Mouse (Mus musculus) hindbrain, postnatal 0 days (tissue): ENCODE measurements at regions not wholly inside any gene's neighbourhood (a gene's known extent, or its start where the extent isn't known, plus 50 kb on each side); places are given as distances from the start of the nearest gene placed in this dataset.

Experiments used
- ATAC-seq: fragments of 200-750 bp; cut with Nextera tagmentation; 2 replicates; pipeline ENCODE4 v1.8.0; 2017; ENCODE audit warnings: mild to moderate bottlenecking, moderate TSS enrichment, moderate library complexity
- DNase-seq: peaks from one replicate; pipeline ENCODE4 v3.0.0-alpha.2; 2015; ENCODE audit warnings: low spot score
- H3K27ac ChIP-seq: fragments of 300-500 bp; sonication (generic); 2 replicates; pipeline ENCODE4 v1.5.1; 2014; ENCODE audit warnings: mild to moderate bottlenecking
- H3K27me3 ChIP-seq: fragments of 300-500 bp; sonication (generic); 2 replicates; pipeline ENCODE4 v1.6.1; 2014; ENCODE audit warnings: low read length, mixed read lengths; ENCODE audit not compliant: insufficient read depth
- H3K36me3 ChIP-seq: fragments of 300-500 bp; sonication (generic); 2 replicates; pipeline ENCODE4 v1.6.1; 2014; ENCODE audit warnings: low read length, mixed read lengths; ENCODE audit not compliant: insufficient read depth
- H3K4me1 ChIP-seq: fragments of 300-500 bp; sonication (generic); 2 replicates; pipeline ENCODE4 v1.6.1; 2014; ENCODE audit warnings: antibody characterized with exemption, low read length, mixed read lengths; ENCODE audit not compliant: insufficient read depth
- H3K4me2 ChIP-seq: fragments of 300-500 bp; sonication (generic); 2 replicates; pipeline ENCODE4 v1.6.1; 2014; ENCODE audit warnings: low read depth, mild to moderate bottlenecking, low read length, moderate library complexity, mixed read lengths
- H3K4me3 ChIP-seq: fragments of 300-500 bp; sonication (generic); 2 replicates; pipeline ENCODE4 v1.5.1; 2014; ENCODE audit warnings: low read length
- H3K9ac ChIP-seq: fragments of 300-500 bp; sonication (generic); replicated peaks from 2 replicates; pipeline ENCODE4 v1.6.1; 2014; ENCODE audit warnings: mild to moderate bottlenecking, low read length, moderate library complexity, mixed read lengths
- H3K9me3 ChIP-seq: fragments of 300-500 bp; sonication (generic); 2 replicates; pipeline ENCODE4 v1.6.1; 2016; ENCODE audit warnings: low read length, mixed read lengths
- CTCF ChIP-seq: IDR thresholded peaks from 2 replicates; pipeline ENCODE4 v1.5.1; 2016; ENCODE audit warnings: antibody characterized with exemption, control low read depth, low read depth
- WGBS: fragments of 180-500 bp; shearing (Covaris S2); extraction: QIAGEN DNeasy Blood & Tissue Kit; methylation state at CpG from one replicate; pipeline ENCODE4 v1.1.7; 2014; 5-methylcytosine and 5-hydroxymethylcytosine counted together

- DNase-seq: no peak
- no peak overlapping the region for H3K27ac ChIP-seq
- H3K9me3 ChIP-seq: no peaks in the 10 kb centered on the region
- H3K36me3 ChIP-seq: no peaks in the 10 kb centered on the region
- H3K4me2 ChIP-seq: no peak overlapping the region
- no peak for ATAC-seq
- no peak for TF ChIP-seq CTCF
- H3K4me1 ChIP-seq: no peaks in the 10 kb centered on the region
- WGBS: 88% methylated on average over 5 of the region's 5 CpGs
- no peak overlapping the region for H3K4me3 ChIP-seq
- H3K27me3 ChIP-seq: no peaks in the 10 kb centered on the region
- no peak overlapping the region for H3K9ac ChIP-seq
These were observed 100.1 kb upstream of the Tnp1 start for GRCm38 (mm10) chr1:73115854-73116253.

- Histone ChIP-seq H3K4me2 (no peak overlapping the region), H3K36me3 (no peaks in the 10 kb centered on the region), H3K4me1 (no peaks in the 10 kb centered on the region), H3K4me3 (no peak overlapping the region), H3K9ac (no peak overlapping the region), H3K27ac (no peak overlapping the region), H3K9me3 (no peaks in the 10 kb centered on the region), H3K27me3 (no peaks in the 10 kb centered on the region)
- 89% methylated on average over 6 of the region's 6 CpGs for WGBS
- DNase-seq: no peak
- ATAC-seq: no peak
- no peak for TF ChIP-seq CTCF
These were observed 97.4 kb upstream of the Tnp1 start for GRCm38 (mm10) chr1:73113137-73113536.

- DNase-seq: no peak
- WGBS: 89% methylated on average over 3 of the region's 3 CpGs
- Histone ChIP-seq H3K27me3 (no peaks in the 10 kb centered on the region), H3K9ac (no peak overlapping the region), H3K9me3 (no peaks in the 10 kb centered on the region), H3K4me2 (no peak overlapping the region), H3K36me3 (no peaks in the 10 kb centered on the region), H3K4me3 (no peak overlapping the region), H3K4me1 (no peaks in the 10 kb centered on the region), H3K27ac (no peak overlapping the region)
- TF ChIP-seq CTCF: no peak
- ATAC-seq: no peak
These were observed 97.0 kb upstream of the Tnp1 start for GRCm38 (mm10) chr1:73112711-73113110.

GRCm38 (mm10) chr1:73111911-73112310 is 96.2 kb upstream of the Tnp1 start:
- WGBS: 93% methylated on average over 5 of the region's 5 CpGs
- no peaks in the 10 kb centered on the region for H3K36me3 ChIP-seq
- ATAC-seq (no peak), DNase-seq (no peak)
- H3K27ac ChIP-seq: no peak overlapping the region
- no peaks in the 10 kb centered on the region for H3K4me1 ChIP-seq
- no peaks in the 10 kb centered on the region for H3K27me3 ChIP-seq
- no peak overlapping the region for H3K4me3 ChIP-seq
- no peak overlapping the region for H3K9ac ChIP-seq
- TF ChIP-seq CTCF: no peak
- no peak overlapping the region for H3K4me2 ChIP-seq
- H3K9me3 ChIP-seq: no peaks in the 10 kb centered on the region

GRCm38 (mm10) chr1:73105856-73106463 is 90.3 kb upstream of the Tnp1 start:
- H3K4me1 ChIP-seq: no peaks in the 10 kb centered on the region
- no peak overlapping the region for H3K4me3 ChIP-seq
- no peak overlapping the region for H3K9ac ChIP-seq
- TF ChIP-seq CTCF: no peak
- 96% methylated on average over 4 of the region's 4 CpGs for WGBS
- DNase-seq (no peak), ATAC-seq (no peak)
- H3K27ac ChIP-seq: no peak overlapping the region
- no peaks in the 10 kb centered on the region for H3K9me3 ChIP-seq
- H3K27me3 ChIP-seq: no peaks in the 10 kb centered on the region
- no peaks in the 10 kb centered on the region for H3K36me3 ChIP-seq
- H3K4me2 ChIP-seq: no peak overlapping the region

GRCm38 (mm10) chr1:73097645-73098440 is 82.1 kb upstream of the Tnp1 start:
- 87% methylated on average over 6 of the region's 6 CpGs for WGBS
- no peak for ATAC-seq
- no peak overlapping the region for H3K4me2 ChIP-seq
- no peak overlapping the region for H3K4me3 ChIP-seq
- no peaks in the 10 kb centered on the region for H3K27me3 ChIP-seq
- no peaks in the 10 kb centered on the region for H3K4me1 ChIP-seq
- H3K9ac ChIP-seq: no peak overlapping the region
- H3K9me3 ChIP-seq: no peaks in the 10 kb centered on the region
- no peaks in the 10 kb centered on the region for H3K36me3 ChIP-seq
- H3K27ac ChIP-seq: no peak overlapping the region
- no peak for TF ChIP-seq CTCF
- DNase-seq: no peak

- Histone ChIP-seq H3K4me2 (no peak overlapping the region), H3K9ac (no peak overlapping the region), H3K27me3 (no peaks in the 10 kb centered on the region), H3K4me3 (no peak overlapping the region), H3K27ac (no peak overlapping the region), H3K36me3 (no peaks in the 10 kb centered on the region), H3K4me1 (0 out of 2 replicates have a peak, but pooled peaks cover 3% of the 10 kb centered on the region), H3K9me3 (no peaks in the 10 kb centered on the region)
- 31% methylated on average over 3 of the region's 3 CpGs for WGBS
- ATAC-seq (0 out of 2 replicates have a peak, but pooled peaks have one; percentile 35), DNase-seq (peak; percentile 32)
- no peak for TF ChIP-seq CTCF
These were observed 73.9 kb upstream of the Tnp1 start for GRCm38 (mm10) chr1:73089636-73090035.
